Mouse (Mus musculus): ENCODE results near the gene Yy1. TPM values are rescaled to one million over a fixed set of nuclear protein-coding genes. Genes with fewer than 3 reads are reported as not detected.

The Yy1 gene
- polyA plus RNA-seq (2015; fragmentation: Nextera tagmentation; extraction: Ambion mirVana): 7.6 and 8.8 TPM in 2 replicates

GRCm38 (mm10) chr12:108792546-108793452 is at the start of gene Yy1:
Yy1 (plus strand) TSS chr12:108792973.
- under 1% methylated on average over 96 of the region's 127 CpGs for WGBS (ENCODE audit: insufficient replicate concordance)
- no peaks in the 10 kb centered on the region for H3K27me3 ChIP-seq
- peaks cover 7% of the 10 kb centered on the region for H3K36me3 ChIP-seq (replicated peaks)
- peak; percentile 80 for ATAC-seq (ENCODE audit: insufficient read depth)
- peaks cover 57% of the 10 kb centered on the region for H3K4me1 ChIP-seq (replicated peaks)
- H3K4me3 ChIP-seq (replicated peaks): peak within 1 kb of the TSS; percentile 95
- H3K9ac ChIP-seq: peak within 1 kb of the TSS; percentile 91
- H3K9me3 ChIP-seq (replicated peaks): no peaks in the 10 kb centered on the region
- peak within 1 kb of the TSS; percentile 75 for H3K4me2 ChIP-seq
- peak within 1 kb of the TSS; percentile 100 for H3K27ac ChIP-seq (replicated peaks)

GRCm38 (mm10) chr12:108745990-108746389 is 46.8 kb upstream of the Yy1 start:
- H3K4me2 ChIP-seq: no peak overlapping the region
- H3K4me3 ChIP-seq (replicated peaks): no peak overlapping the region
- no peak for ATAC-seq (ENCODE audit: insufficient read depth)

GRCm38 (mm10) chr12:108749019-108749418 is 43.8 kb upstream of the Yy1 start:
- Histone ChIP-seq H3K9ac (no peak overlapping the region), H3K36me3 (replicated peaks) (no peaks in the 10 kb centered on the region), H3K27ac (replicated peaks) (no peak overlapping the region), H3K9me3 (replicated peaks) (no peaks in the 10 kb centered on the region), H3K4me1 (replicated peaks) (no peaks in the 10 kb centered on the region), H3K4me2 (no peak overlapping the region), H3K4me3 (replicated peaks) (no peak overlapping the region), H3K27me3 (no peaks in the 10 kb centered on the region)
- no peak for ATAC-seq (ENCODE audit: insufficient read depth)
- 62% methylated on average over 6 of the region's 6 CpGs for WGBS (ENCODE audit: insufficient replicate concordance)

More at GRCm38 (mm10) chr12:108745990-108746389, 46.8 kb upstream of the Yy1 start:
- Histone ChIP-seq H3K27me3 (no peaks in the 10 kb centered on the region), H3K27ac (replicated peaks) (no peak overlapping the region), H3K36me3 (replicated peaks) (no peaks in the 10 kb centered on the region), H3K9me3 (replicated peaks) (no peaks in the 10 kb centered on the region), H3K9ac (no peak overlapping the region), H3K4me1 (replicated peaks) (no peaks in the 10 kb centered on the region)

- Histone ChIP-seq H3K27ac (replicated peaks) (no peak overlapping the region), H3K4me3 (replicated peaks) (no peak overlapping the region), H3K9ac (no peak overlapping the region), H3K4me1 (replicated peaks) (no peaks in the 10 kb centered on the region), H3K27me3 (no peaks in the 10 kb centered on the region), H3K9me3 (replicated peaks) (no peaks in the 10 kb centered on the region), H3K4me2 (no peak overlapping the region), H3K36me3 (replicated peaks) (no peaks in the 10 kb centered on the region)
- ATAC-seq (ENCODE audit: insufficient read depth): no peak
- WGBS (ENCODE audit: insufficient replicate concordance): 66% methylated on average over 9 of the region's 9 CpGs
These were observed 43.3 kb upstream of the Yy1 start for GRCm38 (mm10) chr12:108749454-108749853.

- no peak for ATAC-seq (ENCODE audit: insufficient read depth)
- Histone ChIP-seq H3K9ac (no peak overlapping the region), H3K27me3 (no peaks in the 10 kb centered on the region), H3K27ac (replicated peaks) (no peak overlapping the region), H3K4me1 (replicated peaks) (no peaks in the 10 kb centered on the region), H3K36me3 (replicated peaks) (no peaks in the 10 kb centered on the region), H3K9me3 (replicated peaks) (no peaks in the 10 kb centered on the region), H3K4me3 (replicated peaks) (no peak overlapping the region), H3K4me2 (no peak overlapping the region)
- 26% methylated on average over 3 of the region's 3 CpGs for WGBS (ENCODE audit: insufficient replicate concordance)
These were observed 42.5 kb upstream of the Yy1 start for GRCm38 (mm10) chr12:108750226-108750625.

GRCm38 (mm10) chr12:108751790-108752189 is 41.0 kb upstream of the Yy1 start:
- WGBS (ENCODE audit: insufficient replicate concordance): 68% methylated on average over 9 of the region's 9 CpGs
- H3K27me3 ChIP-seq: no peaks in the 10 kb centered on the region

GRCm38 (mm10) chr12:108755141-108755540 is 37.6 kb upstream of the Yy1 start:
- H3K27ac ChIP-seq (replicated peaks): no peak overlapping the region
- H3K27me3 ChIP-seq: no peaks in the 10 kb centered on the region
- no peak overlapping the region for H3K4me2 ChIP-seq
- no peaks in the 10 kb centered on the region for H3K9me3 ChIP-seq (replicated peaks)
- WGBS (ENCODE audit: insufficient replicate concordance): 81% methylated on average over 21 of the region's 21 CpGs
- H3K9ac ChIP-seq: no peak overlapping the region
- no peak for ATAC-seq (ENCODE audit: insufficient read depth)
- H3K4me3 ChIP-seq (replicated peaks): no peak overlapping the region
- H3K4me1 ChIP-seq (replicated peaks): peaks cover 19% of the 10 kb centered on the region
- no peaks in the 10 kb centered on the region for H3K36me3 ChIP-seq (replicated peaks)

More at GRCm38 (mm10) chr12:108751790-108752189, 41.0 kb upstream of the Yy1 start:
- no peak for ATAC-seq (ENCODE audit: insufficient read depth)
- no peaks in the 10 kb centered on the region for H3K36me3 ChIP-seq (replicated peaks)
- H3K4me3 ChIP-seq (replicated peaks): no peak overlapping the region
- H3K27ac ChIP-seq (replicated peaks): no peak overlapping the region
- H3K9me3 ChIP-seq (replicated peaks): no peaks in the 10 kb centered on the region
- no peak overlapping the region for H3K9ac ChIP-seq
- H3K4me2 ChIP-seq: no peak overlapping the region
- H3K4me1 ChIP-seq (replicated peaks): peaks cover 2% of the 10 kb centered on the region; the same call in 1 of the 2 replicates

- Histone ChIP-seq H3K36me3 (replicated peaks) (no peaks in the 10 kb centered on the region), H3K4me2 (no peak overlapping the region), H3K9me3 (replicated peaks) (no peaks in the 10 kb centered on the region), H3K9ac (no peak overlapping the region), H3K27ac (replicated peaks) (no peak overlapping the region), H3K4me3 (replicated peaks) (no peak overlapping the region), H3K4me1 (replicated peaks) (peaks cover 33% of the 10 kb centered on the region), H3K27me3 (no peaks in the 10 kb centered on the region)
- no peak for ATAC-seq (ENCODE audit: insufficient read depth)
- 68% methylated on average over 10 of the region's 10 CpGs for WGBS (ENCODE audit: insufficient replicate concordance)
These were observed 36.2 kb upstream of the Yy1 start for GRCm38 (mm10) chr12:108756611-108757010.

GRCm38 (mm10) chr12:108757717-108758257 is 35.0 kb upstream of the Yy1 start:
- H3K4me2 ChIP-seq: peak overlapping the region; percentile 87
- under 1% methylated on average over 41 of the region's 41 CpGs for WGBS (ENCODE audit: insufficient replicate concordance)
- peak overlapping the region; percentile 61 for H3K4me3 ChIP-seq (replicated peaks)
- no peaks in the 10 kb centered on the region for H3K9me3 ChIP-seq (replicated peaks)
- no peaks in the 10 kb centered on the region for H3K36me3 ChIP-seq (replicated peaks)
- peak; percentile 95 for ATAC-seq (ENCODE audit: insufficient read depth)
- H3K9ac ChIP-seq: peak overlapping the region; percentile 46
- H3K27me3 ChIP-seq: no peaks in the 10 kb centered on the region
- H3K27ac ChIP-seq (replicated peaks): 0 out of 2 replicates have a peak overlapping the region, but pooled peaks have one; percentile 16
- H3K4me1 ChIP-seq (replicated peaks): peaks cover 40% of the 10 kb centered on the region

GRCm38 (mm10) chr12:108758273-108758672 is 34.5 kb upstream of the Yy1 start:
- no peaks in the 10 kb centered on the region for H3K9me3 ChIP-seq (replicated peaks)
- peak overlapping the region; percentile 87 for H3K4me2 ChIP-seq
- H3K27me3 ChIP-seq: no peaks in the 10 kb centered on the region
- peaks cover 45% of the 10 kb centered on the region for H3K4me1 ChIP-seq (replicated peaks)
- no peak for ATAC-seq (ENCODE audit: insufficient read depth)
- H3K4me3 ChIP-seq (replicated peaks): peak overlapping the region; percentile 61
- no peaks in the 10 kb centered on the region for H3K36me3 ChIP-seq (replicated peaks)
- H3K9ac ChIP-seq: no peak overlapping the region
- no peak overlapping the region for H3K27ac ChIP-seq (replicated peaks)
- 71% methylated on average over 8 of the region's 8 CpGs for WGBS (ENCODE audit: insufficient replicate concordance)

GRCm38 (mm10) chr12:108758682-108759081 is 34.1 kb upstream of the Yy1 start:
- Histone ChIP-seq H3K4me1 (replicated peaks) (peaks cover 49% of the 10 kb centered on the region), H3K9me3 (replicated peaks) (no peaks in the 10 kb centered on the region), H3K27ac (replicated peaks) (no peak overlapping the region), H3K4me3 (replicated peaks) (no peak overlapping the region), H3K4me2 (no peak overlapping the region), H3K36me3 (replicated peaks) (no peaks in the 10 kb centered on the region), H3K9ac (no peak overlapping the region), H3K27me3 (no peaks in the 10 kb centered on the region)
- no peak for ATAC-seq (ENCODE audit: insufficient read depth)
- WGBS (ENCODE audit: insufficient replicate concordance): 76% methylated on average over 13 of the region's 13 CpGs

Data from liver, embryonic 15.5 days (tissue).